Mouse (Mus musculus) limb, embryonic 13.5 days (tissue): ENCODE data around the gene Ppard. TPM values are rescaled to one million over a fixed set of nuclear protein-coding genes. Genes with fewer than 3 reads are reported as not detected.

Source experiments
- ATAC-seq: fragments of 200-750 bp; cut with Nextera tagmentation; 2 replicates; pipeline ENCODE4 v1.8.0; 2017; ENCODE audit warnings: low read depth, moderate number of reproducible peaks, moderate TSS enrichment; ENCODE audit not compliant: low FRiP score
- H3K27ac ChIP-seq: fragments of 300-500 bp; sonication (generic); 2 replicates; pipeline ENCODE4 v1.5.1; 2015; ENCODE audit warnings: inconsistent platforms, mild to moderate bottlenecking, moderate library complexity
- H3K27me3 ChIP-seq: fragments of 300-500 bp; sonication (generic); 2 replicates; pipeline ENCODE4 v1.6.1; 2015; ENCODE audit warnings: mild to moderate bottlenecking, inconsistent platforms
- H3K36me3 ChIP-seq: fragments of 300-500 bp; sonication (generic); 2 replicates; pipeline ENCODE4 v1.6.1; 2015; ENCODE audit warnings: inconsistent platforms, mild to moderate bottlenecking, moderate library complexity
- H3K4me1 ChIP-seq: fragments of 300-500 bp; sonication (generic); 2 replicates; pipeline ENCODE4 v1.6.1; 2015; ENCODE audit warnings: inconsistent platforms
- H3K4me2 ChIP-seq: fragments of 300-500 bp; sonication (generic); replicated peaks from 2 replicates; pipeline ENCODE4 v1.6.1; 2015; ENCODE audit warnings: inconsistent platforms, mild to moderate bottlenecking, moderate library complexity
- H3K4me3 ChIP-seq: fragments of 300-500 bp; sonication (generic); 2 replicates; pipeline ENCODE4 v1.5.1; 2015; ENCODE audit warnings: moderate library complexity, mild to moderate bottlenecking, inconsistent platforms
- H3K9ac ChIP-seq: fragments of 300-500 bp; sonication (generic); 2 replicates; pipeline ENCODE4 v1.6.1; 2015; ENCODE audit warnings: mild to moderate bottlenecking, inconsistent platforms
- H3K9me3 ChIP-seq: fragments of 300-500 bp; sonication (generic); 2 replicates; pipeline ENCODE4 v1.6.1; 2016; ENCODE audit warnings: inconsistent platforms
- WGBS: fragments of 180-500 bp; shearing (Covaris S2); methylation state at CpG from one replicate; pipeline ENCODE4 v1.1.7; 2015; 5-methylcytosine and 5-hydroxymethylcytosine counted together
- polyA plus RNA-seq: library from polyadenylated mRNA; unstranded; fragments of >200 nt; fragmentation: Nextera tagmentation; extraction: Ambion mirVana; gene quantifications from 2 replicates; pipeline ENCODE4 v1.2.1, GENCODE M21; 2015

The Ppard gene
- polyA plus RNA-seq, 1 experiment from 2014 or later: 3.0 TPM

DNA sequence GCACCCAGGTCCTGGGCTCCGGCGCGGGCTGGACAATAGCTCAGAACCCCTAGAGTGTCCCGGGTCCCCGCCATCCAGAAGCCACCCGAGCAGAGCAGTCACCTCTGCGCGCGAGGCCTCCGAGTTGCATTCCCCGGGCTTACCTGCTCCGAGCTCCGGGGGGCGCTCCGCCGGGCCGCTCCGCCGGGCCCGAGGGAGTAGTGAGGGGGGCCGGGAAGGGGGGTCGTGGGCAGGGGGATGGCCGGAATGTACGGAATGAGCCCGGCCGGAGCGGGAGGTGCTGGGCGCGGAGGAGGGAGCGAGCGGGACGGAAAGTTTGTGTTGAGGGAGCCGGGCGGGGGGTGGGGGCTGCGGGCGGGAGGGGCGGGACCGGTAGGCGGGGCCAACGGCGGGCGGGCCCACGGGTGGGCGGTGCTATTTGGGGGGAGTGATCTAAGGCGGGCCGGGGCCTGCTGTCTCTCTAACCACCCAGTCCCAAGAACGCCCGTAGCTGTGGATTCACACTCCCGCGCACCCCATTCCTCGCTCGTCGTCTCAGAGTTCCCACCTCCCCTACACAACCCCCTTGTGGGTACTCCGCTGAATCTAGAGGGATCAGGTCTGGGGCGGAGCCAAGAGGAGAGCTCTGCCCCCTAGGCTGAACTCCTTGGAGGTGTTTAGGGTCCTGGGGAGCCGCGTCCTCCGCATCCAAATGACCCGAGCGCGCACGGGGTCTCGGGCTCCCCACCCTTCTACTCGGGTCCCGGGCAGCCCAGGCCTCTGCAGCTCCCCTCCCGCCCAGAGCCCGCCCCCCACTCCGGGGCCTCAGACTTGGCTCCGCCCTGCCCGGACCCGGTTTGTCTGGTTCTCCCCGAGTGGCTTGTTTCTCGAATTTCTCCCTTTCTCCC is 118.2 kb downstream of the Ppard start, which contains the start of gene Tead3:
Gene Tead3 (minus strand): TSS at position 352 of the 887 bp plus-strand sequence.
- under 1% methylated on average over 51 of the region's 73 CpGs for WGBS
- Histone ChIP-seq H3K36me3 (no peaks in the 10 kb centered on the region), H3K4me1 (peaks cover 50% of the 10 kb centered on the region), H3K9me3 (no peaks in the 10 kb centered on the region), H3K9ac (peak within 1 kb of the TSS; percentile 99), H3K27ac (peak within 1 kb of the TSS; percentile 98), H3K27me3 (no peaks in the 10 kb centered on the region), H3K4me2 (peak within 1 kb of the TSS; percentile 93), H3K4me3 (peak within 1 kb of the TSS; percentile 90)
- peak; percentile 90 for ATAC-seq

Other genes starting within 250 kb of the Ppard start
- gene Tcp11, start 152.1 kb upstream of the Ppard start, polyA plus RNA-seq: 1.4 and 1.9 TPM in 2 replicates
- gene Scube3, start 90.6 kb upstream of the Ppard start, polyA plus RNA-seq: 10.3 and 11.3 TPM in 2 replicates
- gene Zfp523, start 55.6 kb upstream of the Ppard start, polyA plus RNA-seq: 42.2 and 43.6 TPM in 2 replicates
- 10.8 and 12.1 TPM in 2 replicates for gene Def6, start 24.9 kb upstream of the Ppard start, polyA plus RNA-seq
- 36.0 and 37.3 TPM in 2 replicates for gene Fance, start 80.8 kb downstream of the Ppard start, polyA plus RNA-seq
- 580 and 609 TPM in 2 replicates for gene Rpl10a, start 95.8 kb downstream of the Ppard start, polyA plus RNA-seq
- 14.9 and 15.4 TPM in 2 replicates for gene Tead3, start 118.1 kb downstream of the Ppard start, polyA plus RNA-seq
- 7.1 and 7.5 TPM in 2 replicates for gene Tulp1, start 132.5 kb downstream of the Ppard start, polyA plus RNA-seq